Mouse (Mus musculus) ES-Bruce4 (cell line): ENCODE results near the gene Scamp2.

Source experiments
- CTCF ChIP-seq: IDR thresholded peaks from one replicate; pipeline ENCODE4 v1.8.1; 2011; ENCODE audit warnings: low read depth, low read length
- EP300 ChIP-seq: IDR thresholded peaks from 2 replicates; pipeline ENCODE4 v1.6.1; 2011; ENCODE audit warnings: low read depth, low read length; ENCODE audit not compliant: insufficient read depth
- POLR2A ChIP-seq: IDR thresholded peaks from one replicate; pipeline ENCODE4 v1.8.1; 2011; ENCODE audit warnings: low read length; ENCODE audit not compliant: insufficient read depth

DNA sequence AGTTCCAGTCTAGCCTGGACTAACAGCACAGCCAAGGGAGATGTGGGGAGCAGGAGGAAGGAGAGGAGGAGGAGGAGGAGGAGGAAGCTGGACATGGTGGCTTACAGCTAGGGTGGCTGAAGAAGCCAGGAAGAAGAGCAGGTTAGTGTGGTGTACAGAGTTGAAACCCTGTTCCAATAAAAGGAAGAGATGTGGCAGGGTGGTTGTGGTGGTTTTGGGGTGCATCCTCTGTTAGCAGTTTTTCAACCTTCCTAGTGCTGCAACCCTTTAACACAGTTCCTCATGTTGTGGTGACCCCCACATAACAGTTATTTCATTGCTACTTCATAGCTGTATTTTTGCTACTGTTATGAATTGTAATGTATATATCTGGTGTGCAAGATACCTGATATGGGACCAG, 36.3 kb upstream of the Scamp2 start:
- TF ChIP-seq EP300 (no peak), CTCF (no peak), POLR2A (no peak)
